ENCODE assay signal across 8 mouse cellular contexts in the genomic region with DNA sequence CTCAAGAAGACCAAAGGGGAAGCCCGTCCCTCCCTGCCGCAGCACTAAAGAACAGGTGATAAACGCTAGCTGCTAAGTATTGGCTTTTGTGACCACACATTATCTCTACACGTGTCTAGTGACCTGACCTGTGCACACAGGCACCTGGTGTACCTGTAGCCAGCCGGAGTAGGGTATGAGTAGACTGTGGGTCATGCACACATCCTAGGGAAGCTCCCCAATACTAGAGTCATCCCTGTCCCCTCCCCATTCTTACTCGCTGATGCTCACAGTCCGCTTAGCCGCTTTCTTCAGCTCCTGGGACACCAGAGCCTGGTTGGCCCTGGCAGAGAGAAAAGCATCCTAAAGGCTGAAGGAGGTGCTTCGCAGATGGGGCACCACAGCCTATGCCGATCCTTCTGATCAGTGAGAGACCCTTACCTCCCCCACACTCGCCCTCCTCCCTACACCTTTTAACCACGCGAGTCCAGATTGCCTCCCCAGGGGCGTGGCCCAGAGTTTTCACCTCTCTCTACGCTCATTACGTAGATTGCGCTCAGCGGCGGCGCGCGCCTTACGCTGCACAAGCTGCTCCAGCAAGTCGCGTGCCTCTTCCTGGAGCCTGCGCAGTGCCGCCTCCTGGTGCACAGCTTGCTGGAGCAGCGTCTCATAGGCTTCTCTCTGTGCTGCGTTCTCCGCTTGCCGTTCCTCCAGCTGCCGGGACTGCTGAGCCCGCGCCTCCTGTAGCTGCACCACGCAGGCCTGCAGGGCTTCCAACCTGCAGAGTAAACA. TPM values are rescaled to one million over a fixed set of nuclear protein-coding genes. Genes with fewer than 3 reads are reported as not detected.
DNase-seq lines count a peak whose midpoint lies in the region; ATAC-seq and TF ChIP-seq lines count a peak whose summit lies in the region.

No protein-coding gene starts in this region.

- peaks cover 15% of the 10 kb centered on the region for H3K4me1 ChIP-seq in limb, embryonic 11.5 days (ENCODE audit: control insufficient read depth, insufficient read depth, low read length)
- H3K4me1 ChIP-seq in midbrain, embryonic 12.5 days, result peaks cover 19% of the 10 kb centered on the region
- H3K4me1 ChIP-seq in small intestine, adult 2 months (ENCODE audit: control insufficient read depth, insufficient read depth, insufficient read length, low read length), result peaks cover 14% of the 10 kb centered on the region

- peak overlapping the region; percentile 48 for H3K4me2 ChIP-seq in limb, embryonic 11.5 days (ENCODE audit: low read depth, severe bottlenecking)
- H3K4me2 ChIP-seq in midbrain, embryonic 12.5 days (replicated peaks), result peak overlapping the region; percentile 69

- H3K27ac ChIP-seq in limb, embryonic 11.5 days (replicated peaks; ENCODE audit: low read depth, low read length), result no peak overlapping the region
- H3K27ac ChIP-seq in midbrain, embryonic 12.5 days (replicated peaks), result 0 out of 2 replicates have a peak overlapping the region, but pooled peaks have one; percentile 12
- no peak overlapping the region for H3K27ac ChIP-seq in small intestine, adult 2 months (ENCODE audit: insufficient read depth, low read depth, low read length)

- H3K9ac ChIP-seq in limb, embryonic 11.5 days (ENCODE audit: low read length), result peak overlapping the region; percentile 41
- H3K9ac ChIP-seq in midbrain, embryonic 12.5 days (replicated peaks), result peak overlapping the region; percentile 57

- WGBS in limb, embryonic 11.5 days, result 10% methylated on average over 35 of the region's 35 CpGs
- WGBS in midbrain, embryonic 12.5 days, result 10% methylated on average over 35 of the region's 35 CpGs
- WGBS in small intestine, adult 2 months, result 19% methylated on average over 35 of the region's 35 CpGs

- TF ChIP-seq POLR2A in small intestine, adult 2 months (IDR thresholded peaks at IDR 0.05; ENCODE audit: low read depth, low read length), result 0 out of 2 replicates have a peak, but pooled peaks have one; percentile 12

- H3K36me3 ChIP-seq in limb, embryonic 11.5 days (ENCODE audit: control insufficient read depth, insufficient read depth, low read length), result no peaks in the 10 kb centered on the region
- H3K36me3 ChIP-seq in midbrain, embryonic 12.5 days, result no peaks in the 10 kb centered on the region; the same call in 1 of the 2 replicates
- peaks cover 2% of the 10 kb centered on the region; the same call in 1 of the 2 replicates for H3K36me3 ChIP-seq in small intestine, adult 2 months (ENCODE audit: control insufficient read depth, insufficient read depth, low read length)

- TF ChIP-seq CTCF in small intestine, adult 2 months (IDR thresholded peaks at IDR 0.05; ENCODE audit: extremely low read depth, insufficient read length, insufficient replicate concordance, low read depth, low read length), result peak; percentile 27; the same call in 1 of the 2 replicates

- no peaks in the 10 kb centered on the region for H3K9me3 ChIP-seq in limb, embryonic 11.5 days (ENCODE audit: control insufficient read depth, low read length)
- H3K9me3 ChIP-seq in midbrain, embryonic 12.5 days, result no peaks in the 10 kb centered on the region

- peak; percentile 79 for DNase-seq in adrenal gland, adult 2 months
- peak; percentile 73 for DNase-seq in kidney, adult 9 months
- peak; percentile 91 for DNase-seq in limb, embryonic 11.5 days (ENCODE audit: low spot score)

- ATAC-seq in common myeloid progenitor, adult 5-6 weeks (replicated peaks; ENCODE audit: low read depth, poor library complexity, severe bottlenecking), result peak; percentile 82
- peak; percentile 66 for ATAC-seq in granulocyte monocyte progenitor cell, adult 5-6 weeks (replicated peaks; ENCODE audit: poor library complexity, severe bottlenecking)
- ATAC-seq in limb, embryonic 11.5 days (ENCODE audit: insufficient number of reproducible peaks, low FRiP score, low TSS enrichment, low read depth), result peak; percentile 69
- ATAC-seq in midbrain, embryonic 12.5 days (ENCODE audit: low FRiP score, low read depth), result peak; percentile 84
- ATAC-seq in inflammation-experienced regulatory T-cells, adult 6 months, result no peak

- H3K27me3 ChIP-seq in limb, embryonic 11.5 days (ENCODE audit: control insufficient read depth, insufficient read depth, low read length), result 0 out of 2 replicates have a peak, but pooled peaks cover 2% of the 10 kb centered on the region
- H3K27me3 ChIP-seq in midbrain, embryonic 12.5 days, result peaks cover 35% of the 10 kb centered on the region
- H3K27me3 ChIP-seq in small intestine, adult 2 months (ENCODE audit: control insufficient read depth, insufficient read depth, low read length), result no peaks in the 10 kb centered on the region

- H3K4me3 ChIP-seq in limb, embryonic 11.5 days (ENCODE audit: low read depth, low read length), result peak overlapping the region; percentile 18
- H3K4me3 ChIP-seq in midbrain, embryonic 12.5 days, result peak overlapping the region; percentile 38
- peak overlapping the region; percentile 42 for H3K4me3 ChIP-seq in small intestine, adult 2 months (ENCODE audit: low read depth, low read length)

RNA-seq across cellular contexts. Expression of a gene that starts 5.6 kb away (rescaled TPM):
- 10 to 100 TPM; 17.7 to 22.3 TPM for total RNA-seq in adrenal gland, adult 2 months (2021)
- polyA plus RNA-seq in adrenal gland, adult 2 months (2012; rRNA removed), result 17.5 and 19.5 TPM in 2 replicates
- 8.9 and 11.3 TPM in 2 replicates for total RNA-seq in common myeloid progenitor, adult 5-6 weeks (2017)
- 26.8 and 43.6 TPM in 2 replicates for total RNA-seq in granulocyte monocyte progenitor cell, adult 5-6 weeks (2014; fragmentation: Nextera tagmentation)
- 6.6 and 12.2 TPM in 2 replicates for total RNA-seq in granulocyte monocyte progenitor cell, adult 5-6 weeks (2017)
- polyA plus RNA-seq in limb, embryonic 11.5 days (2014; fragmentation: Nextera tagmentation; extraction: Ambion mirVana), result 14.9 and 17.7 TPM in 2 replicates
- polyA plus RNA-seq in midbrain, embryonic 12.5 days (2016; fragmentation: Nextera tagmentation; extraction: Ambion mirVana), result 18.5 and 19.3 TPM in 2 replicates
- 8.1 and 11.0 TPM in 2 replicates for polyA plus RNA-seq in small intestine, adult 2 months (2012; rRNA removed)
- polyA plus RNA-seq in inflammation-experienced regulatory T-cells, adult 6 months (2017; shearing (Covaris generic)), result 10 to 100 TPM; 39.3 to 53.6 (median 44.9) TPM

RNA-seq across cellular contexts. Expression of a gene that starts 20.4 kb away (rescaled TPM):
- 10 to 100 TPM; 29.9 to 78.1 TPM for total RNA-seq in adrenal gland, adult 2 months (2021)
- polyA plus RNA-seq in adrenal gland, adult 2 months (2012; rRNA removed), result 27.6 and 46.9 TPM in 2 replicates
- 66.4 and 70.4 TPM in 2 replicates for total RNA-seq in common myeloid progenitor, adult 5-6 weeks (2017)
- total RNA-seq in granulocyte monocyte progenitor cell, adult 5-6 weeks (2014; fragmentation: Nextera tagmentation), result 18.5 and 36.0 TPM in 2 replicates
- total RNA-seq in granulocyte monocyte progenitor cell, adult 5-6 weeks (2017), result 11.8 and 30.5 TPM in 2 replicates
- 15.4 and 17.8 TPM in 2 replicates for polyA plus RNA-seq in limb, embryonic 11.5 days (2014; fragmentation: Nextera tagmentation; extraction: Ambion mirVana)
- 5.2 and 6.4 TPM in 2 replicates for polyA plus RNA-seq in midbrain, embryonic 12.5 days (2016; fragmentation: Nextera tagmentation; extraction: Ambion mirVana)
- 148 and 264 TPM in 2 replicates for polyA plus RNA-seq in small intestine, adult 2 months (2012; rRNA removed)
- polyA plus RNA-seq in inflammation-experienced regulatory T-cells, adult 6 months (2017; shearing (Covaris generic)), result 1 to 10 TPM; 1.7 to 5.6 (median 2.0) TPM

RNA-seq across cellular contexts. Expression of a gene that starts 51.4 kb away (rescaled TPM):
- 10 to 100 TPM; 31.2 to 49.8 TPM for total RNA-seq in adrenal gland, adult 2 months (2021)
- 58.4 and 60.7 TPM in 2 replicates for polyA plus RNA-seq in adrenal gland, adult 2 months (2012; rRNA removed)
- total RNA-seq in common myeloid progenitor, adult 5-6 weeks (2017), result 97.4 and 98.9 TPM in 2 replicates
- 59.2 and 81.5 TPM in 2 replicates for total RNA-seq in granulocyte monocyte progenitor cell, adult 5-6 weeks (2014; fragmentation: Nextera tagmentation)
- total RNA-seq in granulocyte monocyte progenitor cell, adult 5-6 weeks (2017), result 27.4 and 64.6 TPM in 2 replicates
- 14.3 and 16.6 TPM in 2 replicates for polyA plus RNA-seq in limb, embryonic 11.5 days (2014; fragmentation: Nextera tagmentation; extraction: Ambion mirVana)
- 13.3 and 15.0 TPM in 2 replicates for polyA plus RNA-seq in midbrain, embryonic 12.5 days (2016; fragmentation: Nextera tagmentation; extraction: Ambion mirVana)
- 45.7 and 61.7 TPM in 2 replicates for polyA plus RNA-seq in small intestine, adult 2 months (2012; rRNA removed)
- 10 to 100 TPM; 29.0 to 58.0 (median 41.3) TPM for polyA plus RNA-seq in inflammation-experienced regulatory T-cells, adult 6 months (2017; shearing (Covaris generic))
